Mouse (Mus musculus) lung, adult 2 months (tissue): ENCODE measurements around the gene Ogfod1. TPM values are rescaled to one million over a fixed set of nuclear protein-coding genes. Genes with fewer than 3 reads are reported as not detected.

Source experiments
- DNase-seq: peaks from one replicate; pipeline ENCODE4 v3.0.0; 2022
- H3K4me1 ChIP-seq: fragments of 200-500 bp; 2 replicates; pipeline ENCODE4 v1.6.1; 2011; ENCODE audit warnings: low read length; ENCODE audit not compliant: control insufficient read depth, insufficient read depth
- H3K4me3 ChIP-seq: fragments of 200-500 bp; replicated peaks from 2 replicates; pipeline ENCODE3; 2011; ENCODE audit warnings: low read depth, mild to moderate bottlenecking, control low read depth, low read length; ENCODE audit errors: extremely low read depth
- CTCF ChIP-seq: fragments of 200-500 bp; IDR thresholded peaks from 2 replicates; pipeline ENCODE4 v1.5.1; 2011; ENCODE audit warnings: mild to moderate bottlenecking, low read length, control low read depth; ENCODE audit not compliant: insufficient read depth
- POLR2A ChIP-seq: fragments of 200-500 bp; IDR thresholded peaks from 2 replicates; pipeline ENCODE4 v1.6.1; 2011; ENCODE audit warnings: low read depth, mild to moderate bottlenecking, control low read depth, low read length, borderline replicate concordance; ENCODE audit errors: extremely low read depth
- WGBS: fragments of 180-500 bp; shearing (Covaris S2); methylation state at CpG from one replicate; pipeline ENCODE4 v1.1.7; 2018; 5-methylcytosine and 5-hydroxymethylcytosine counted together
- polyA plus RNA-seq: library from polyadenylated mRNA; depleted of rRNA; stranded (reverse); fragments of >200 nt; gene quantifications from 2 replicates; pipeline ENCODE4 v1.2.3, GENCODE M21; 2012; rRNA removed

Ogfod1 gene
- polyA plus RNA-seq, 1 experiment, result 7.5 TPM

DNA sequence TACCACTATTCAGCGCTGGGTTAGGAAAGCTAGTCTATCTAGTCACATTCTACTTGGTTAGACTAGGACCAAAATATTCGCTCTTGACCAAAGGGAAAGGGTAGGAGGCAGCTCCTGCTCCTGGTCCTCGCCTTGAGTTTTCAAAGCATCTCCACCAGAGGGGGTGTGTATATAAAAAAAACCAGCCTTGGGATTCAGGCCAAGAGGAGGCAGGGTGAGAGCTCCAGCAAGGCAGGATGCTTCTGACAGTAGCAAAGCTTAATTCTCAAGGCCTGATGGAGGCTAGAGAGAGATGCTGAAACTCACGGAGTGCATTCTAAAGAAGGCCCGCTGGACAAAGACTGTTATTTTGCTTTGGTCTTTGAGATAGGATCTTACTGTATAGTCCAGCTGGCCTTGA, 67.1 kb downstream of the Ogfod1 start:
- Histone ChIP-seq H3K4me3 (no peak overlapping the region), H3K4me1 (no peaks in the 10 kb centered on the region; the same call in 1 of the 2 replicates)
- TF ChIP-seq POLR2A (no peak), CTCF (no peak)
- no peak for DNase-seq
- WGBS, result 41% methylated on average over 5 of the region's 5 CpGs

DNA sequence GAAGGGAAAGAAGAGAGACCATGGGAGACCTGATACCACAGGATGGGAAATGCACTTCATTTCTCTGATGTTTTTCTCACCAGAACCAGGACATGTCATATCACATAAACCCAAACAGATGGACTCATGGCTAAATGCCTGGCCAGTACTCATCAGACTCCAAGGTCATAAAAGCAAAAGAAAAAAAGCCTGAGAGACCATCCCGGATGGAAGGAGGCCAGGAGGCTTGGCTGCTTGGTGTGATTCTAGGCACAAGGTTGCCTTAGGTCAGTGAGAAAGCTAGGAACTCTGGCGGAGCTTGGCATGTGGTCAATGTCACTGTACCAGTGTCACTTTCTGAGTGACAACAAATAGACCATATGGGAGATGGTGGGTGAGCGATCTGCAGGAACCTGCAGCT, 70.9 kb downstream of the Ogfod1 start:
- TF ChIP-seq CTCF (no peak), POLR2A (no peak)
- WGBS, result 57% methylated on average over 3 of the region's 3 CpGs
- no peak for DNase-seq
- Histone ChIP-seq H3K4me3 (no peak overlapping the region), H3K4me1 (no peaks in the 10 kb centered on the region)

DNA sequence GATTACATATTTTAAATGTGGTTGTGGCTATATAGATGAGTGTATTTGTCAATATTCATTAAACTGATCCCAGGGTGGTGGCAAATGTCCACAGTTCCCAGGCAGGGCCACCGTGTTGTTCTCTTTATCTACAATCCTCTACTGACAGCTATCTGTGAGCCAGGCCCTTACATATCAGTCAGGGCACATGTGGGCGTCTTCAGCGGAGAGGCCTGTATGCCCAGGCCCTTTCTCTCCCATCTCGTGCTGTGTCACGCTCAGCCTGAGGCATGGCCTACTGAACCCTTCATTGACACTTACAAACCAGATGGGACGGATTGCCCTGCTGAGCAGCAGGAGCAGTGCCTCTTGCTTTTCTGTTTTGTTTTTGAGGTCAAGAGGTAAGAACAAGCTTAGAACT, 72.4 kb downstream of the Ogfod1 start:
- DNase-seq, result no peak
- WGBS, result 82% methylated on average over 6 of the region's 6 CpGs
- TF ChIP-seq POLR2A (no peak), CTCF (no peak)
- H3K4me1 ChIP-seq, result no peaks in the 10 kb centered on the region
- no peak overlapping the region for H3K4me3 ChIP-seq

DNA sequence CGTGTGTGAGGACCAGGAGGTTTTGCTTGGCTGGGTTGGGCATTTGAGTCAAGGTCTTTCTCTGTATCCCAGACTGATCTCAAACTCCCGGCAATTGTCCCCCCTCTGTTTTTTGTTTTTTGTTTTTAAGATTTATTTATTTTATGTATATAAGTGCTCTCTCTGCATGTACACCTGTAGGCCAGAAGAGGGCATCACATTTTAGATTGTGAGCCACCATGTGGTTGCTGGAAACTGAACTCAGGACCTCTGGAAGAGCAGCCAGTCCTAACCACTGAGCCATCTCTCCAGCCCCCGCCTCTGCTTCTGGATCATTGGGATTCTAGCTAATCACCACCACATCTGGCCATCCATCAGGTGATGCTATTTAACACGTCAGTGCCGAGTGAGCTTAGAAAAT, 72.8 kb downstream of the Ogfod1 start:
- TF ChIP-seq POLR2A (no peak), CTCF (no peak)
- no peak for DNase-seq
- WGBS, result 75% methylated on average over 5 of the region's 5 CpGs
- H3K4me1 ChIP-seq, result no peaks in the 10 kb centered on the region
- no peak overlapping the region for H3K4me3 ChIP-seq

DNA sequence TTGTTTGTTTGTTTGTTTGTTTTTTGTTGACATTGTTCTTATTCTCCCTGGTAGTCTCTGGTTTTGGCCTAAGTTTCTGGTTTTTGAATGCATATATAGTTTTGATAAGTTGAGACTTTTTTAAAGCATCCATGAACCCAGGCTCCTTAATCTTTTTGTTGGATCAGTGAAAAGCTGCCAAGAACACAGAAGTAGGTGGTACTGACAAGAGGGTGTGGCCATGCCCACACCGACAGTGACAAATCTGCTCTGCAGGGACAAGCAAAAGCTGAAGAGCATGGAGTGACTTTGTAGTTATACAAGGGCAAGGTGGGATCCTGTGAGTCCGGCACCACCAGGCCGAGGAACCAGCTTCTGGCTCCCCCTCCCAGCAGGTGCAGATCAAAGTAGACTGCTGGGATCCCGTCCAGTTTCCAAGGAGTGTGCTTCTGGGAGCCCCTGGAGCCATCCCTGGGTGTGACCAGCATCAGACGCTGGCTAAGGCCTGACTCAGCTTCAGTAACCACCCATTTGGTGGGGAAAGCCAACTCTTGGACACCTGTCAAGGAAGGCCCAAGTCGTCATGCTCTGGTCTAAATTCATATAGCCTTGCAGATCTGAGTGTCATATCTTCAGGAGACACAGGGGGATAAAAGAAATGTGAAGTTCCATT, 73.7 kb downstream of the Ogfod1 start:
- WGBS, result 60% methylated on average over 6 of the region's 6 CpGs
- no peaks in the 10 kb centered on the region for H3K4me1 ChIP-seq
- H3K4me3 ChIP-seq, result no peak overlapping the region
- TF ChIP-seq POLR2A (no peak), CTCF (no peak)
- DNase-seq, result no peak

DNA sequence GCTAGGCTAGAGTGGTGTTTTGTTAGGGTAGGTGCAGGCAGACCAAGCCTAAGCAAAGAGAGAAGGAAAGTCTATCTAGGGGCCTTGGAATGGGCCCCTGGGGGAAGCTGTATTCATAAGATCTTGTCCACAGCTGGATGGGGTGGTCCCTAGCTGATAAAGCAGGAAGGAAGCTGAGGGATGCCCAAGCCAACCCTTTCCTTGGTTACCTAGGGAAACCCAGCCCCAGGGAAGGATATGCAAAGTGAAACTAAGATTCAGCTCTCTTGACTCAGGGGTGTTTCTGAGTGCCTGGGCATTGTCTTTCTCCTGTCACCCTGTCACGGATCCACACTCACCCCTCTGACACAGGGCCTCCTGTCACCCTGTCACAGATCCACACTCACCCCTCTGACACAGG, 76.4 kb downstream of the Ogfod1 start:
- Histone ChIP-seq H3K4me3 (no peak overlapping the region), H3K4me1 (no peaks in the 10 kb centered on the region)
- TF ChIP-seq CTCF, result no peak
- TF ChIP-seq POLR2A, result no peak
- no peak for DNase-seq
- WGBS, result 22% methylated on average over 1 of the region's 1 CpGs

DNA sequence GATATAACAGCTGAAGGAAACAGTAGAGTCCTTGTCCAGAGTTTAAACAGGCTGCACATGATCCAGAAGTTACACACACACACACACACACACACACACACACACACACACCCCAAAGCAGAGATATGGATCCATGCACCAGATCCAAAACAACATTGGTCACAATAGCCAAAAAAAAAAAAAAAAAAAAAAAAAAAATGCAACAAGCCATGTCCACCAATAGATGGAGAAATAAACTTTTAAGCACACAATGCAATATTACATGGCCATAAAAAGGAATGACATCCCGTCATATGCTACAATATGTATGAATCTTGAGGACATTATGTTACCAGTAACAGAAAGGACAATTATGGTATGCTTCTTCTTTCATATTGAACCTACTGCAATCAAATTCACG, 77.0 kb downstream of the Ogfod1 start:
- no peaks in the 10 kb centered on the region for H3K4me1 ChIP-seq
- no peak overlapping the region for H3K4me3 ChIP-seq
- DNase-seq, result no peak
- TF ChIP-seq POLR2A, result no peak
- no peak for TF ChIP-seq CTCF
- 87% methylated on average over 2 of the region's 2 CpGs for WGBS

Other genes with a start within 250 kb of the Ogfod1 start
- 31.8 and 38.4 TPM in 2 replicates for gene Gnao1, start 227.2 kb upstream of the Ogfod1 start, polyA plus RNA-seq
- 120 and 134 TPM in 2 replicates for gene Amfr, start 24.4 kb upstream of the Ogfod1 start, polyA plus RNA-seq
- gene Nudt21, start 167 bp upstream of the Ogfod1 start, polyA plus RNA-seq, result 25.0 and 34.4 TPM in 2 replicates
- 16.0 and 21.5 TPM in 2 replicates for gene Bbs2, start 61.7 kb downstream of the Ogfod1 start, polyA plus RNA-seq
- 935 TPM in 1 of 2 replicates, not detected in the other for gene Mt4, start 100.0 kb downstream of the Ogfod1 start, polyA plus RNA-seq
- 1.4 and 1.6 TPM in 2 replicates for gene Mt3, start 115.4 kb downstream of the Ogfod1 start, polyA plus RNA-seq
- gene Mt2, start 135.5 kb downstream of the Ogfod1 start, polyA plus RNA-seq, result 32.2 and 56.0 TPM in 2 replicates
- gene Mt1, start 141.9 kb downstream of the Ogfod1 start, polyA plus RNA-seq, result 417 and 493 TPM in 2 replicates
- 10.7 and 15.9 TPM in 2 replicates for gene Nup93, start 177.4 kb downstream of the Ogfod1 start, polyA plus RNA-seq